Mouse (Mus musculus) kidney, embryonic 16.5 days (tissue): ENCODE measurements around the gene Slc35b1. TPM values are rescaled to one million over a fixed set of nuclear protein-coding genes. Genes with fewer than 3 reads are reported as not detected.

Source experiments
- ATAC-seq: fragments of 200-750 bp; cut with Nextera tagmentation; 2 replicates; pipeline ENCODE4 v1.8.0; 2017; ENCODE audit warnings: moderate TSS enrichment; ENCODE audit not compliant: low FRiP score, low TSS enrichment
- H3K27ac ChIP-seq: fragments of 300-500 bp; sonication (generic); 2 replicates; pipeline ENCODE4 v1.5.1; 2014; ENCODE audit warnings: low read length
- H3K27me3 ChIP-seq: fragments of 300-500 bp; sonication (generic); 2 replicates; pipeline ENCODE4 v1.6.1; 2014; ENCODE audit warnings: low read length, control low read depth, mixed read lengths; ENCODE audit not compliant: insufficient read depth
- H3K36me3 ChIP-seq: fragments of 300-500 bp; sonication (generic); 2 replicates; pipeline ENCODE4 v1.6.1; 2014; ENCODE audit warnings: low read length, control low read depth, mixed read lengths; ENCODE audit not compliant: insufficient read depth
- H3K4me1 ChIP-seq: fragments of 300-500 bp; sonication (generic); 2 replicates; pipeline ENCODE4 v1.6.1; 2014; ENCODE audit warnings: low read length, control low read depth, mixed read lengths; ENCODE audit not compliant: insufficient read depth
- H3K4me2 ChIP-seq: fragments of 300-500 bp; sonication (generic); replicated peaks from 2 replicates; pipeline ENCODE4 v1.6.1; 2014; ENCODE audit warnings: low read depth, low read length
- H3K4me3 ChIP-seq: fragments of 300-500 bp; sonication (generic); 2 replicates; pipeline ENCODE4 v1.5.1; 2014; ENCODE audit warnings: mild to moderate bottlenecking, low read length
- H3K9ac ChIP-seq: fragments of 300-500 bp; sonication (generic); replicated peaks from 2 replicates; pipeline ENCODE4 v1.6.1; 2014; ENCODE audit warnings: low read length
- H3K9me3 ChIP-seq: fragments of 300-500 bp; sonication (generic); 2 replicates; pipeline ENCODE4 v1.6.1; 2016; ENCODE audit warnings: low read length, control low read depth
- WGBS: fragments of 180-500 bp; shearing (Covaris S2); extraction: QIAGEN DNeasy Blood & Tissue Kit; methylation state at CpG from one replicate; pipeline ENCODE4 v1.1.7; 2014; 5-methylcytosine and 5-hydroxymethylcytosine counted together
- polyA plus RNA-seq: library from polyadenylated mRNA; unstranded; fragments of >200 nt; fragmentation: Nextera tagmentation; extraction: Ambion mirVana; gene quantifications from 2 replicates; pipeline ENCODE4 v1.2.1, GENCODE M21; 2015

Slc35b1 gene
- polyA plus RNA-seq, 1 experiment from 2014 or later, result 99.2 TPM

DNA sequence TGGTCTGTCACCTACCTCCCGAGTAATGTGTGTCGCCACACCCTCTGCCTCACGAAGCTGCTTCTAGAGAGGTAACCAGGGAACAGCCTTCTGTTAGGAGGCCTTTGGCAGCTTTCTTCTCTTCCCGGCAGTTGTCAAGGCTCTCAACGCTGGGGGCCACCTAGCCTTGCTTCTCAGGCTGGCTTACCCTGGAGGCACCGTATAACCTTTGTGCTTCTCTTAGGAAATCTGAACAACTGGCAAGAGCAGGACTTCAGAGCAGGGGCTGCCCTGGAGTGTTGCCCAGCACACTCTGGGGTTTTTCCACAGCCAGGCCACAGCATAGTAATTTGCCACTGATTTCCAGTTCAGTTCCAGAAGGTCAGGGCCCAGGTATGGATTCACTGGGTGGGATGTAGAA lies 34.2 kb upstream of the Slc35b1 start:
- no peak for ATAC-seq
- Histone ChIP-seq H3K27ac (no peak overlapping the region), H3K27me3 (no peaks in the 10 kb centered on the region), H3K9ac (no peak overlapping the region), H3K4me1 (peaks cover 10% of the 10 kb centered on the region; the same call in 1 of the 2 replicates), H3K4me2 (no peak overlapping the region), H3K9me3 (no peaks in the 10 kb centered on the region), H3K36me3 (peaks cover 3% of the 10 kb centered on the region; the same call in 1 of the 2 replicates), H3K4me3 (no peak overlapping the region)
- WGBS, result 50% methylated on average over 6 of the region's 6 CpGs

DNA sequence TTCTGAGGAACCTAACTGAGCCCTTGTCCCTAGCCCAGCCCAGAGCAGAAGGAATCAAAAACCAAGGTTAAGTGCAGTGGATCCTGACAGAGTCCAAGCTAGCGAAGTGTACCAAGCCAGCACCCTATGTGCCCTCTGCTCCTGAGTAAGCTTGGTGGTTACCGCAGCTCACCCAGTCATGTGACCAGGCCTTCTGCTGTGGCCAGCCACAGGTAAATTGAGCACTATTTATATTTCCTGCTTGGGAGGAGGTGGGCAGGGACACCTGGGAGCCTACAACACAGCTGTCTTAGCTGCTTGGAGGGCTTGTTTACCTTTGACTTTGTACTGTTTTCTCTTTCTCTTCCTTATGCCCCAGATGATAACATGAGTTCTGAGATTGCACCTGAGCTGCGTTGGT lies 33.5 kb upstream of the Slc35b1 start:
- no peak overlapping the region for H3K9ac ChIP-seq
- no peak overlapping the region for H3K4me2 ChIP-seq
- H3K36me3 ChIP-seq, result peaks cover 3% of the 10 kb centered on the region; the same call in 1 of the 2 replicates
- no peaks in the 10 kb centered on the region for H3K9me3 ChIP-seq
- no peak overlapping the region for H3K27ac ChIP-seq
- no peaks in the 10 kb centered on the region for H3K27me3 ChIP-seq
- H3K4me3 ChIP-seq, result no peak overlapping the region
- ATAC-seq, result 0 out of 2 replicates have a peak, but pooled peaks have one; percentile 19
- 84% methylated on average over 3 of the region's 3 CpGs for WGBS
- H3K4me1 ChIP-seq, result peaks cover 10% of the 10 kb centered on the region; the same call in 1 of the 2 replicates

DNA sequence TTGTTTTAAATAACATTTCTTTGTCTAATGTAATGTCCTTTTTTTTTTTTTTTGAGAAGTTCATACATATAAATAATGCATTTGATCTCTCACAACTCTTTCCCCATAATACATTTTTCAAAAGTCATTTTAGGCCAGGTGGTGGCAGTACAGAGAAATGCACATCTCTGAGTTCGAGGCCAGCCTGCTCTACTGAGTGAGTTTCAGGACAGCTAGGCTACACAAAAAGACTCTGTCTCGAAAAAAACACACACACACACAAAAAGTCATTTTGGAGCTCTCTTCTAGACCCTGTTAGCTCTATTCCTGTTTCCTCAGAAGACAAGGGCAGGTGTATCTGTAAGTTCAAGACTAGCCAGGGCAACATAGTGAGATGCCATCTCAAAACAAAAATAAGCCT lies 31.8 kb upstream of the Slc35b1 start:
- Histone ChIP-seq H3K9ac (no peak overlapping the region), H3K4me2 (no peak overlapping the region), H3K4me3 (no peak overlapping the region), H3K4me1 (peaks cover 10% of the 10 kb centered on the region; the same call in 1 of the 2 replicates), H3K27me3 (no peaks in the 10 kb centered on the region), H3K27ac (no peak overlapping the region), H3K9me3 (no peaks in the 10 kb centered on the region), H3K36me3 (peaks cover 3% of the 10 kb centered on the region; the same call in 1 of the 2 replicates)
- ATAC-seq, result no peak
- WGBS, result 82% methylated on average over 2 of the region's 2 CpGs

DNA sequence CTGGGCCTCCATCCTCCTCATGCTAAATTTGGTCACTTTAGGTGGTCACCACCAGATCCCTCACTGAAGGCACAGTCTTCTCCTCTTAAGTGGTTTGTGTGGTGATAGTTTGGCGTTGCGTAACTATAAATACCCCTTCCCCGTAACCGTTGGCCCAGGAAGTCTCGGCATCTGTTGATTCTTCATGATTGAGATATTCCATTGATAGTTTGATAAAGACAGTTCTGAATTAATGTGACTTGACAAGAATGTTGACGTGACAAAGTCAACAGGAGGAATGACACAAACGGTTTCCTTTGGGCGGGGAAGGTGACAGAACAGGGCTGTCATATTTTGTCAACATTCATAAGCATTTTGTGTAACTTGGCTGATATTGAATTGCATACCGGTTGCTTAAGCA lies 31.3 kb upstream of the Slc35b1 start:
- no peak for ATAC-seq
- 91% methylated on average over 9 of the region's 9 CpGs for WGBS
- no peak overlapping the region for H3K4me3 ChIP-seq

DNA sequence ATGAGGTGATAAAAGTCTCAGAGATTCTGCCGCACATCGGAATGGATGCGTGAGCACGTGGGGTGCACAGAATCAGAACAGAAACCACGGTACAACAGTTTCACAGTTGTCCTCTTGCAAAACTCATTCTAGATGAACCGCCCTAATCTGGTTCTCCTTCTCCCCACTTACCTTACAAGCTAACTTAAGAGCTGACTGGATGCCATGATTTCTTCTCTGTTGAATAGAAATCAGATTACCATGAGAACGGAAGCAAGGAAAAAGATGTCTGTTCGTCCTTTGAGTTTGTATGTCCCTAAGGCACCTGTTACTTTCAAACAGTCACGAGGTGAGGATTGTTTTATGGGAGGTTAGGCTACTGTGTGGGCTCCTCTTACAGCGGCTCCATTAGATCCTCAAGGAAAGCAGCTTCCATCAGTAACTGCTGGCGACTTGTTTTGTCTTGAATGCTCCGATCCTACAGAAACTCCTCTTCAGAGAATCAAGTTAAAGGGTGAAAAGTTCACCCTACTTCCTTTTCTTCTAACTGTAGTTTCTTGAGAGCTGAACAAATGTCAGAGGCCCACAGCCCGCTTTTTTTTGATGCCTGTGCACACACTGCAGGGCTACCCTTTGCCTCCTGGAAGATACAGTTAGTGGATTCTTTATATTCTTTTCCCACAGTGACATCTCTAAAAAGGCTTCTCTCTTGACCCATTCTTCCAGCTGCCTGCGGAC lies 30.1 kb upstream of the Slc35b1 start:
- WGBS, result 60% methylated on average over 14 of the region's 14 CpGs
- Histone ChIP-seq H3K27me3 (no peaks in the 10 kb centered on the region), H3K9ac (no peak overlapping the region), H3K36me3 (no peaks in the 10 kb centered on the region), H3K4me1 (peaks cover 21% of the 10 kb centered on the region; the same call in 1 of the 2 replicates), H3K27ac (0 out of 2 replicates have a peak overlapping the region, but pooled peaks have one; percentile 23), H3K9me3 (no peaks in the 10 kb centered on the region), H3K4me3 (no peak overlapping the region), H3K4me2 (no peak overlapping the region)
- ATAC-seq, result no peak

More for the DNA sequence above, 31.3 kb upstream of the Slc35b1 start:
- no peaks in the 10 kb centered on the region for H3K27me3 ChIP-seq
- H3K36me3 ChIP-seq, result peaks cover 3% of the 10 kb centered on the region; the same call in 1 of the 2 replicates
- peaks cover 14% of the 10 kb centered on the region; the same call in 1 of the 2 replicates for H3K4me1 ChIP-seq
- H3K9ac ChIP-seq, result no peak overlapping the region
- H3K9me3 ChIP-seq, result no peaks in the 10 kb centered on the region
- no peak overlapping the region for H3K27ac ChIP-seq
- H3K4me2 ChIP-seq, result no peak overlapping the region

DNA sequence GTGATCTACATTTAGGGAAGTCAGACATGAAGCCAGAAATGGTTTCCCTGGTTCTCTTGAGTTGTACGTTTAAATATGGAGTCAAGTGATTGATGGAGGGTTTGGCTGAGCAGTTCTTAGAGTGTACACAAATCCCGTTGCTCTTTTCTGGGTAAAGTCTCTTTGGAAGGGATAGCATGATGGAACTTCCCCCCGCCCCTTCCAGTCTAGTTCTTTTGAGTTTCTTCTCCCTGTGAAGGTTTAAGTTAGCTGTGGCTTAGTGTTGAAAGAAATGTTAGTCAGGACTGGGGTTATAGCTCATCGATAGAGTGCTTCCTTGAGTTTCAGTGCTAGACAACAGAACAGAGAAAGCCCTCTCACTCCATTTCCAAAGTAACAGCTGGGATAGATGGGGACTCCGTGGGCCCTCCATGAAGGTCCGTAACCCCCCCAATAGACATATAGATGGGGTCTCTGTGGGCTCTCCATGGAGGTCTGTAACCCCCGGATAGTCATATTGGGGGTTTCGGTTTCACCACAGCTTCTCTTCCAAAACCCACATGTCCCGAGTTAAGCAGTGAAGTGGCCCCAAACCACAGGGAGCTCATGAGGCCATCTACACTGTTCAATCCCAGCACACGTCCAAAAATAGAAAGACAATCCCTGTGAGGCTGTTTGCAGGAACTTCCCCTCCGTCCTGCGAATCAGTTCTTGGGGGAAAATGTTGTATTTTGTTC lies 29.4 kb upstream of the Slc35b1 start:
- Histone ChIP-seq H3K27ac (no peak overlapping the region), H3K36me3 (no peaks in the 10 kb centered on the region), H3K9ac (no peak overlapping the region), H3K9me3 (no peaks in the 10 kb centered on the region), H3K4me1 (peaks cover 21% of the 10 kb centered on the region; the same call in 1 of the 2 replicates), H3K4me2 (no peak overlapping the region), H3K4me3 (no peak overlapping the region), H3K27me3 (no peaks in the 10 kb centered on the region)
- no peak for ATAC-seq
- WGBS, result 80% methylated on average over 12 of the region's 12 CpGs

DNA sequence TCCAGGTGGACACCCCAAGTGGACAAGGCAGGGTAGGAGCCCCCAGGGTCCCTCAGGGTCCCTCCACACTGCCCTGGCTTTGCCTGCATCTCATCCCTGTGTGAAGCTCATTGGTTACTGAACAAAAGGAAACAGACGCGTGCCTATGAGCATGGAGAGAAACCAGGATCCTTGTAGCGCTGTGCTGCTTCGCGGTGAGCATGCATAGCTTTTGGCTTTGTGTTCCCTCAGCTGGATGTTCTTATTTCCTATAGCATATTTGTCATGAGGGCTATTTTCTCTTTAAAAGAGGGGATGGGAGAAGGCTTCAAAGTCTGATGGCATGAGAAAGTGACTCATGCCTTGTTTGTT lies 28.9 kb upstream of the Slc35b1 start:
- Histone ChIP-seq H3K9me3 (no peaks in the 10 kb centered on the region), H3K27ac (no peak overlapping the region)

DNA sequence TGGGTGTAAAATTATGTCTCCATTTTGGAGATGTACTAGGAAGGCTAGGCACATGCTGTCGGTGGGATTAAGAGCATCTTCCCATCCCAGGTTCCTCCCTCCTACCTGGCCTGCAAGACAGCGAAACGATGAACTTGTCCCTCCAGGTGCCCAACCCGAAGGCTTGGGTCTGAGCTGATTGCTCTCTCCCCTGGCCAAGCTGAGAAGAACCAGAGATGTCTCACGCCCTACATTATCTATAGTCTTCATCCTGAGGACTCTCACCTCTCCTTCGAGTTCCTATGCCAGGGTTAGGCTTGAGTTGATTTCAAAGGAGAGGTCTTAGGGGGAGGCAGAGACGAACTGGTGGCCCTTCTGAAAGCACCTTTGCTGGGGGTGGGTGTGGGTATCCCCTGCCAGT lies 28.5 kb upstream of the Slc35b1 start:
- Histone ChIP-seq H3K27ac (no peak overlapping the region), H3K9me3 (no peaks in the 10 kb centered on the region), H3K36me3 (no peaks in the 10 kb centered on the region), H3K4me2 (no peak overlapping the region), H3K4me1 (peaks cover 21% of the 10 kb centered on the region; the same call in 1 of the 2 replicates), H3K9ac (no peak overlapping the region), H3K4me3 (no peak overlapping the region), H3K27me3 (no peaks in the 10 kb centered on the region)
- 85% methylated on average over 7 of the region's 7 CpGs for WGBS
- ATAC-seq, result no peak

More for the DNA sequence above, 28.9 kb upstream of the Slc35b1 start:
- Histone ChIP-seq H3K36me3 (no peaks in the 10 kb centered on the region), H3K9ac (no peak overlapping the region), H3K4me3 (no peak overlapping the region), H3K27me3 (no peaks in the 10 kb centered on the region), H3K4me1 (peaks cover 21% of the 10 kb centered on the region; the same call in 1 of the 2 replicates), H3K4me2 (no peak overlapping the region)
- no peak for ATAC-seq
- 97% methylated on average over 5 of the region's 5 CpGs for WGBS

DNA sequence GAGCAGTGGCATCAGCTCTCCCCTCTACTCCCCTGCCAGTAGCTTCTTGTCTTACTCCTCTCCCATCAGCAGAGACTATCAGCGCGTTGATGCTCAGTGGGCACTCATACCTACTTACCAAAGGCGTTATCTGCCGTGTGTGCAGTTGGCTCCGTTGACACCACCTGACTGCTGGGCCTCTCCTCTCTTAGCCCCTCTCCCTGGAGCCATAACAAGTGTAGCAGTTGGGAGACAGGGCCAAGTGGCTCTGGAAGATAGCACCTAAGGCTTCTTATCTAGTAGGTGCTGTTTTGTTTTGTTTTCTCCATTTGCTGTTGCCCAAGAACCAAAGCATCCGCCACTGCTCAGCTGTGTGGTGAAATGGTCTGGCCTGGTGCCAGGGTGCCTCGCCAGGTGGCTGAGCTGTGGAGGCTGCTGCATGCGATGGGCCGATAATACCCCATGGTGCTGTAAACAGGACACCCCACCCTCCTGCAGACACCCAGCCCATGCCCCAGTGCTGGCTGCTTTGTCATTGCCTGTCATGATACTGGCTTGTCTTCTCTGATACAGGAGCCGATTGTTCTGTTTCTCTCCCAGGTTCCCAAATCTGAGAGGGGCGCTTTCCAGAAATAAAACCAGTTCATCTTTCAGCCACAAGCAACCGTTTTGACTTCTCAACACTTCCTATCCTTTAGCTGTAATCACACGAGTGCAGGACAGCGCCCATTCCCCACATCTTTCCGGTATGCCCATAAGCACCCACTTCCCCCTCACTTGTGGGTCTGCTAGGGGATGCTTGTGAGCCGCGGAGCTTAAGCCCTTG lies 27.8 kb upstream of the Slc35b1 start:
- H3K4me3 ChIP-seq, result no peak overlapping the region
- H3K27ac ChIP-seq, result no peak overlapping the region
- H3K27me3 ChIP-seq, result no peaks in the 10 kb centered on the region
- H3K4me1 ChIP-seq, result peaks cover 21% of the 10 kb centered on the region; the same call in 1 of the 2 replicates
- no peak overlapping the region for H3K9ac ChIP-seq
- H3K4me2 ChIP-seq, result no peak overlapping the region
- no peaks in the 10 kb centered on the region for H3K9me3 ChIP-seq
- 82% methylated on average over 17 of the region's 17 CpGs for WGBS
- ATAC-seq, result no peak; the same call in 1 of the 2 replicates
- H3K36me3 ChIP-seq, result no peaks in the 10 kb centered on the region
